Mouse (Mus musculus): ENCODE data around the gene Qtrt2. TPM values are rescaled to one million over a fixed set of nuclear protein-coding genes. Genes with fewer than 3 reads are reported as not detected.
A peak's percentile ranks its signal among the peaks of the same experiment; 100 is the strongest.

The Qtrt2 gene
- polyA plus RNA-seq, 1 experiment from 2014 or later, result 13.6 TPM

- peaks cover 20% of the 10 kb centered on the region for H3K36me3 ChIP-seq (ENCODE audit: control insufficient read depth, insufficient read depth)
- WGBS, result 90% methylated on average over 6 of the region's 6 CpGs
- H3K27ac ChIP-seq (ENCODE audit: low read length), result no peak overlapping the region
- no peaks in the 10 kb centered on the region for H3K27me3 ChIP-seq (ENCODE audit: control insufficient read depth, insufficient read depth, low read length)
- no peak overlapping the region for H3K9ac ChIP-seq (ENCODE audit: low read length)
- no peak for ATAC-seq (replicated peaks; ENCODE audit: extremely low read depth, insufficient read depth, low FRiP score)
- no peak overlapping the region for H3K4me3 ChIP-seq (ENCODE audit: low read length)
- no peaks in the 10 kb centered on the region for H3K4me1 ChIP-seq (ENCODE audit: control insufficient read depth, insufficient read depth, low read length)
- H3K4me2 ChIP-seq (ENCODE audit: low read depth, low read length), result no peak overlapping the region
- H3K9me3 ChIP-seq (replicated peaks; ENCODE audit: control insufficient read depth, low read length), result no peaks in the 10 kb centered on the region
Measured at GRCm38 (mm10) chr16:43879769-43880168, 46.8 kb downstream of the Qtrt2 start.

DNA sequence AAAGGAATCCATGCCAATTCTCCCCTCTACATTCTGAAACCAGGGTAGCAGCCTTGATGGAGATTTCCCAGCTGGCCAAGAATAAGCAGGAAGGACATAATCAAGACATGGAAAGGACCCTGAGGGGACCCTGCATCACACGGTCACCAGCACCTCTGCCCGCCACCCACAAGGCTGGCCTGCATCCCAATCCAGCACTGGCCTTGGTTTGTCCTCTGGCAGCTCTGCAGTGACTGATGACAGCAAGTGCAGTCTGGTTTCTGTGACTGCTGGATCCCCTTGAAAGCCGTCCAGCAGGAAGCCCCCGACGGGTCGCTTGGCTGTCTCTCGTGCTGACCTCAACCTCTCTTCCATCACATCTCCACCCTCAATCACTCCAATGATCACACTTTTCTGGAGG lies 55.2 kb downstream of the Qtrt2 start:
- ATAC-seq (replicated peaks; ENCODE audit: extremely low read depth, insufficient read depth, low FRiP score), result peak; percentile 70
- WGBS, result 29% methylated on average over 7 of the region's 7 CpGs
- H3K27ac ChIP-seq (ENCODE audit: low read length), result peak overlapping the region; percentile 63
- no peak overlapping the region; the same call in 1 of the 2 replicates for H3K4me2 ChIP-seq (ENCODE audit: low read depth, low read length)
- H3K27me3 ChIP-seq (ENCODE audit: control insufficient read depth, insufficient read depth, low read length), result no peaks in the 10 kb centered on the region
- no peak overlapping the region for H3K9ac ChIP-seq (ENCODE audit: low read length)
- H3K4me1 ChIP-seq (ENCODE audit: control insufficient read depth, insufficient read depth, low read length), result peaks cover 7% of the 10 kb centered on the region
- H3K9me3 ChIP-seq (replicated peaks; ENCODE audit: control insufficient read depth, low read length), result peaks cover 3% of the 10 kb centered on the region
- no peak overlapping the region for H3K4me3 ChIP-seq (ENCODE audit: low read length)
- peaks cover 37% of the 10 kb centered on the region for H3K36me3 ChIP-seq (ENCODE audit: control insufficient read depth, insufficient read depth)

DNA sequence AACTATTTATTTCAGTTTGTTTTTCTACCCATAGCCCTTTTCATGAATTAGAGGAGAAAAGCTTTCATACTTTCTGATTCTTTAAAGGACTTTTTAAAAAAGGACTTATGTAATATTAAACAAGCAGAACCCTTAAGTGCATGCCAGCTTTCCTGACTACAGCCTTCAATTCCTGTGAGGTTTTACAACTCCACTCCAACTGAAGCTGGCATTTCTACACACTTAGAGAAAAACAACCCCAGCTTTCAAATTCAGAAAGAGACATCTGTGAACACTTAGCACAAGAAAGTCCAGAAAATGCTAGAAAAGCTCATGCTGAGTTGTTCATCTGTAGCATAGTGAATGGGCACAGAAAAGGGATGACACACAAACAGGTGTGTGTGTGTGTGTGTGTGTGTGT lies 56.8 kb downstream of the Qtrt2 start:
- H3K36me3 ChIP-seq (ENCODE audit: control insufficient read depth, insufficient read depth), result peaks cover 25% of the 10 kb centered on the region
- H3K27me3 ChIP-seq (ENCODE audit: control insufficient read depth, insufficient read depth, low read length), result no peaks in the 10 kb centered on the region
- H3K9ac ChIP-seq (ENCODE audit: low read length), result no peak overlapping the region
- ATAC-seq (replicated peaks; ENCODE audit: extremely low read depth, insufficient read depth, low FRiP score), result no peak
- H3K9me3 ChIP-seq (replicated peaks; ENCODE audit: control insufficient read depth, low read length), result peaks cover 3% of the 10 kb centered on the region
- H3K4me3 ChIP-seq (ENCODE audit: low read length), result no peak overlapping the region
- no peak overlapping the region for H3K27ac ChIP-seq (ENCODE audit: low read length)
- peaks cover 7% of the 10 kb centered on the region for H3K4me1 ChIP-seq (ENCODE audit: control insufficient read depth, insufficient read depth, low read length)
- no peak overlapping the region for H3K4me2 ChIP-seq (ENCODE audit: low read depth, low read length)

- 64% methylated on average over 6 of the region's 6 CpGs for WGBS
- H3K4me2 ChIP-seq (ENCODE audit: low read depth, low read length), result no peak overlapping the region
- H3K4me3 ChIP-seq (ENCODE audit: low read length), result no peak overlapping the region
- H3K4me1 ChIP-seq (ENCODE audit: control insufficient read depth, insufficient read depth, low read length), result no peaks in the 10 kb centered on the region; the same call in 1 of the 2 replicates
- H3K27me3 ChIP-seq (ENCODE audit: control insufficient read depth, insufficient read depth, low read length), result no peaks in the 10 kb centered on the region
- no peak for ATAC-seq (replicated peaks; ENCODE audit: extremely low read depth, insufficient read depth, low FRiP score)
- H3K9ac ChIP-seq (ENCODE audit: low read length), result no peak overlapping the region
- no peaks in the 10 kb centered on the region for H3K9me3 ChIP-seq (replicated peaks; ENCODE audit: control insufficient read depth, low read length)
- peaks cover 19% of the 10 kb centered on the region for H3K36me3 ChIP-seq (ENCODE audit: control insufficient read depth, insufficient read depth)
- H3K27ac ChIP-seq (ENCODE audit: low read length), result no peak overlapping the region
Measured at GRCm38 (mm10) chr16:43860624-43861023, 66.0 kb downstream of the Qtrt2 start.

DNA sequence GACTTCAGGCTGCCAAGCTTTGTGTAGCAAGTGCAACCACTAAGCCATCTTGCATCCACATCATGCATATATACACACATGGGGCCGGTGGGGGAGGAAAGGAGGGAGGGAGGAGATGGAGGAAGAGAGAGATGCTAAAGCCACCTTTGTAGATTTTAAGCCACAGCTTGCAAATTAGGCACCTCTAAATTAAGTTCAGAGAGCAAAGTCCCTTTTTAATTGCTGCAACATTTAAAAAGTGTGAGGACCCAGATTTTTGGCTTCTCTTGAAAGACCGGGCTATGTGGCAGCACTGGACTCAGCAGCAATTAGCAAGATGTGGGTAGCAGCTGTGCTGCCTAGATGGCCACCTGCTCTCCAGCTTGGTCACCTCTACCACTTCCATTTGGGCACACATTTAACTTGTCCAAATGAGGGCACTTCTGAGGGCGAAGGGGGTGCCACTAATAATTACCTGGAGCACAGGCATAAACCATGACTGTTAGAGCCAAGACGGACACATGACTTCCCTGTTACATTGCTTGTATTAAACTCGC lies 67.6 kb downstream of the Qtrt2 start:
- Histone ChIP-seq H3K27me3 (ENCODE audit: control insufficient read depth, insufficient read depth, low read length) (no peaks in the 10 kb centered on the region), H3K27ac (ENCODE audit: low read length) (no peak overlapping the region), H3K9ac (ENCODE audit: low read length) (no peak overlapping the region), H3K4me2 (ENCODE audit: low read depth, low read length) (no peak overlapping the region), H3K4me1 (ENCODE audit: control insufficient read depth, insufficient read depth, low read length) (no peaks in the 10 kb centered on the region; the same call in 1 of the 2 replicates), H3K9me3 (replicated peaks; ENCODE audit: control insufficient read depth, low read length) (no peaks in the 10 kb centered on the region), H3K4me3 (ENCODE audit: low read length) (no peak overlapping the region), H3K36me3 (ENCODE audit: control insufficient read depth, insufficient read depth) (peaks cover 15% of the 10 kb centered on the region)
- no peak for ATAC-seq (replicated peaks; ENCODE audit: extremely low read depth, insufficient read depth, low FRiP score)
- WGBS, result 92% methylated on average over 5 of the region's 5 CpGs

- Histone ChIP-seq H3K4me2 (ENCODE audit: low read depth, low read length) (no peak overlapping the region), H3K9me3 (replicated peaks; ENCODE audit: control insufficient read depth, low read length) (no peaks in the 10 kb centered on the region), H3K9ac (ENCODE audit: low read length) (no peak overlapping the region), H3K36me3 (ENCODE audit: control insufficient read depth, insufficient read depth) (no peaks in the 10 kb centered on the region), H3K27me3 (ENCODE audit: control insufficient read depth, insufficient read depth, low read length) (no peaks in the 10 kb centered on the region), H3K4me1 (ENCODE audit: control insufficient read depth, insufficient read depth, low read length) (no peaks in the 10 kb centered on the region; the same call in 1 of the 2 replicates), H3K4me3 (ENCODE audit: low read length) (no peak overlapping the region), H3K27ac (ENCODE audit: low read length) (no peak overlapping the region)
- no peak for ATAC-seq (replicated peaks; ENCODE audit: extremely low read depth, insufficient read depth, low FRiP score)
- 66% methylated on average over 1 of the region's 1 CpGs for WGBS
Measured at GRCm38 (mm10) chr16:43849839-43850238, 76.8 kb downstream of the Qtrt2 start.

GRCm38 (mm10) chr16:43841236-43841635 lies 85.4 kb downstream of the Qtrt2 start:
- Histone ChIP-seq H3K27me3 (ENCODE audit: control insufficient read depth, insufficient read depth, low read length) (no peaks in the 10 kb centered on the region), H3K9ac (ENCODE audit: low read length) (no peak overlapping the region), H3K4me1 (ENCODE audit: control insufficient read depth, insufficient read depth, low read length) (no peaks in the 10 kb centered on the region), H3K4me2 (ENCODE audit: low read depth, low read length) (no peak overlapping the region), H3K9me3 (replicated peaks; ENCODE audit: control insufficient read depth, low read length) (no peaks in the 10 kb centered on the region), H3K4me3 (ENCODE audit: low read length) (no peak overlapping the region), H3K36me3 (ENCODE audit: control insufficient read depth, insufficient read depth) (no peaks in the 10 kb centered on the region), H3K27ac (ENCODE audit: low read length) (no peak overlapping the region)
- 59% methylated on average over 1 of the region's 1 CpGs for WGBS
- no peak for ATAC-seq (replicated peaks; ENCODE audit: extremely low read depth, insufficient read depth, low FRiP score)

DNA sequence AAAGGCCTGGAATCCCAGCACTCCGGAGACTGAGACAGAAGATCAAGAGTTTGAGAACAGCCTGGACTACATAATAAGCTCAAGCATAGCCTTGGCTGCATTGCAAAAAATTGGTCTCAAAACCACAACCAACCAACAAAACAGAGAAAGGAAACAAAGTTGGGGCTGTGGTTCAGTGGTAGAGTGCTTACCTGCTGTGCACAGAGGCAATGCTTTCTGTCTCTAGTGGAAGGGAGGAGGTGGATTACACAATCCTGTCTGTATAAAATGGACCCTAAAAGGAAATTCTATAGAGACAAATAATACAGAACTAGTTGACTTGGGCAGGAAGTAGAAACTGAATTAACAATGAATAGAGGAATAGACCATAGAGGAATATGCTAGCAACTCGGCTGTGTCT lies 94.7 kb downstream of the Qtrt2 start:
- Histone ChIP-seq H3K4me2 (ENCODE audit: low read depth, low read length) (no peak overlapping the region), H3K36me3 (ENCODE audit: control insufficient read depth, insufficient read depth) (no peaks in the 10 kb centered on the region), H3K9ac (ENCODE audit: low read length) (no peak overlapping the region), H3K9me3 (replicated peaks; ENCODE audit: control insufficient read depth, low read length) (no peaks in the 10 kb centered on the region), H3K4me1 (ENCODE audit: control insufficient read depth, insufficient read depth, low read length) (no peaks in the 10 kb centered on the region), H3K27ac (ENCODE audit: low read length) (no peak overlapping the region), H3K4me3 (ENCODE audit: low read length) (no peak overlapping the region), H3K27me3 (ENCODE audit: control insufficient read depth, insufficient read depth, low read length) (no peaks in the 10 kb centered on the region)
- WGBS, result 89% methylated on average over 2 of the region's 2 CpGs
- ATAC-seq (replicated peaks; ENCODE audit: extremely low read depth, insufficient read depth, low FRiP score), result no peak

DNA sequence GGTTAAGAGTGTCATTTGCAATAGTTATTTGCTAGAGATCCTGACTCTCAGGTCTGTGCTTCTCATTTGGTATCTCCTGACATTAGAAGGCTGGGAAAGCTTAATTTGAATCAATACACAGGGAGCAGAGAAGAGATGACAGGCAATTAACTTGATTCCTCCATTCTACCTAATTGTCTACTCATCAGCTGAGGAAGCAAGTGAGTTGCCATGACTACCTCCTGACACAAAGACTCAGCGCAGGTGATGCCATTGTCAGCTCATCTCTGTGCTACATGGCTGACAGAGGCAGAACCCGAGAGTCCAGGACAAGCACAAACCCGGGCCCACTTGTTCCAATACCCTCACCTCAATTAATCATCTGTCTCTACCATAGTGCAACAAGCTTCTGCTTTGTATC lies 99.1 kb downstream of the Qtrt2 start:
- no peaks in the 10 kb centered on the region for H3K27me3 ChIP-seq (ENCODE audit: control insufficient read depth, insufficient read depth, low read length)
- no peak for ATAC-seq (replicated peaks; ENCODE audit: extremely low read depth, insufficient read depth, low FRiP score)
- H3K4me2 ChIP-seq (ENCODE audit: low read depth, low read length), result no peak overlapping the region
- H3K9me3 ChIP-seq (replicated peaks; ENCODE audit: control insufficient read depth, low read length), result no peaks in the 10 kb centered on the region
- H3K9ac ChIP-seq (ENCODE audit: low read length), result no peak overlapping the region
- no peak overlapping the region for H3K4me3 ChIP-seq (ENCODE audit: low read length)
- 76% methylated on average over 3 of the region's 3 CpGs for WGBS
- H3K27ac ChIP-seq (ENCODE audit: low read length), result no peak overlapping the region
- H3K36me3 ChIP-seq (ENCODE audit: control insufficient read depth, insufficient read depth), result no peaks in the 10 kb centered on the region
- H3K4me1 ChIP-seq (ENCODE audit: control insufficient read depth, insufficient read depth, low read length), result no peaks in the 10 kb centered on the region

Measured in heart, embryonic 16.5 days (tissue).